Mouse (Mus musculus) lung, postnatal 0 days (tissue): Measurements from ENCODE around the gene Glis1.

ENCODE experiments used
- CTCF ChIP-seq: IDR thresholded peaks from 2 replicates; pipeline ENCODE4 v1.5.1; 2016; ENCODE audit warnings: antibody characterized with exemption, mild to moderate bottlenecking
- EP300 ChIP-seq: IDR thresholded peaks from 2 replicates; pipeline ENCODE4 v1.6.1; 2016; ENCODE audit warnings: antibody characterized with exemption, mild to moderate bottlenecking, control low read depth

DNA sequence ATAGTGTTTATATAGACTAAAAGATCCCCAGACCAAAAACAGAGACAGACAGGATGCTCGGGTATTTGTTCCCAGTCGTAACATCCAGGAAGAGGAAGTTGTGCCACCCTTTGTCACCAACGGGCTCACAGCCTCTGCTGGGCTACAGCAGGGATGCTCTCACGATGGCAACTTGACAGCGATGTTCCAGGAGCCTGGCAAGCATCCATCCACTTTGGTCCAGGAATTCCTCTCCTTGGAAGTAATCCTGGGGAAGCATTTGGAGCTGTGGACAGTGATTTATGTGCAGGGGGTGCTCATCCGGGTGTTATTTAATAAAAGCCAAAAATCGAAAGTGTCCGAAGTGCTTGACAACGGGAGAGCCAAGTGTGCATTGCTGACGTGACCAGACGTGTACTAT is 100.7 kb downstream of the Glis1 start:
- TF ChIP-seq EP300 = no peak
- no peak for TF ChIP-seq CTCF
